Mouse (Mus musculus) intestine, embryonic 16.5 days (tissue): Measurements from ENCODE around the gene Adrb1. TPM values are rescaled to one million over a fixed set of nuclear protein-coding genes. Genes with fewer than 3 reads are reported as not detected.
A peak's percentile ranks its signal among the peaks of the same experiment; 100 is the strongest.

Source experiments
- ATAC-seq: fragments of 200-750 bp; cut with Nextera tagmentation; 2 replicates; pipeline ENCODE4 v1.8.0; 2017; ENCODE audit warnings: moderate TSS enrichment, moderate library complexity
- H3K27ac ChIP-seq: fragments of 300-500 bp; sonication (generic); 2 replicates; pipeline ENCODE4 v1.5.1; 2014; ENCODE audit warnings: mild to moderate bottlenecking, low read length
- H3K27me3 ChIP-seq: fragments of 300-500 bp; sonication (generic); replicated peaks from 2 replicates; pipeline ENCODE4 v1.6.1; 2014; ENCODE audit warnings: low read length, control low read depth, mixed read lengths; ENCODE audit not compliant: control insufficient read depth, insufficient read depth
- H3K36me3 ChIP-seq: fragments of 300-500 bp; sonication (generic); 2 replicates; pipeline ENCODE4 v1.6.1; 2014; ENCODE audit warnings: low read length, control low read depth; ENCODE audit not compliant: control insufficient read depth, insufficient read depth
- H3K4me1 ChIP-seq: fragments of 300-500 bp; sonication (generic); 2 replicates; pipeline ENCODE4 v1.6.1; 2014; ENCODE audit warnings: low read length, control low read depth, mixed read lengths; ENCODE audit not compliant: control insufficient read depth, insufficient read depth
- H3K4me2 ChIP-seq: fragments of 300-500 bp; sonication (generic); 2 replicates; pipeline ENCODE4 v1.6.1; 2014; ENCODE audit warnings: low read depth, low read length, control low read depth
- H3K4me3 ChIP-seq: fragments of 300-500 bp; sonication (generic); 2 replicates; pipeline ENCODE4 v1.5.1; 2014; ENCODE audit warnings: mild to moderate bottlenecking, low read length
- H3K9ac ChIP-seq: fragments of 300-500 bp; sonication (generic); 2 replicates; pipeline ENCODE4 v1.6.1; 2014; ENCODE audit warnings: low read depth, low read length
- H3K9me3 ChIP-seq: fragments of 300-500 bp; sonication (generic); 2 replicates; pipeline ENCODE4 v1.6.1; 2016; ENCODE audit warnings: low read length, control low read depth; ENCODE audit not compliant: control insufficient read depth
- WGBS: fragments of 180-500 bp; shearing (Covaris S2); extraction: QIAGEN DNeasy Blood & Tissue Kit; methylation state at CpG from one replicate; pipeline ENCODE4 v1.1.7; 2014; 5-methylcytosine and 5-hydroxymethylcytosine counted together
- polyA plus RNA-seq: library from polyadenylated mRNA; unstranded; fragments of >200 nt; fragmentation: Nextera tagmentation; extraction: Ambion mirVana; gene quantifications from 2 replicates; pipeline ENCODE4 v1.2.1, GENCODE M21; 2015

The Adrb1 gene
- polyA plus RNA-seq: 0.35 and 0.36 TPM in 2 replicates

DNA sequence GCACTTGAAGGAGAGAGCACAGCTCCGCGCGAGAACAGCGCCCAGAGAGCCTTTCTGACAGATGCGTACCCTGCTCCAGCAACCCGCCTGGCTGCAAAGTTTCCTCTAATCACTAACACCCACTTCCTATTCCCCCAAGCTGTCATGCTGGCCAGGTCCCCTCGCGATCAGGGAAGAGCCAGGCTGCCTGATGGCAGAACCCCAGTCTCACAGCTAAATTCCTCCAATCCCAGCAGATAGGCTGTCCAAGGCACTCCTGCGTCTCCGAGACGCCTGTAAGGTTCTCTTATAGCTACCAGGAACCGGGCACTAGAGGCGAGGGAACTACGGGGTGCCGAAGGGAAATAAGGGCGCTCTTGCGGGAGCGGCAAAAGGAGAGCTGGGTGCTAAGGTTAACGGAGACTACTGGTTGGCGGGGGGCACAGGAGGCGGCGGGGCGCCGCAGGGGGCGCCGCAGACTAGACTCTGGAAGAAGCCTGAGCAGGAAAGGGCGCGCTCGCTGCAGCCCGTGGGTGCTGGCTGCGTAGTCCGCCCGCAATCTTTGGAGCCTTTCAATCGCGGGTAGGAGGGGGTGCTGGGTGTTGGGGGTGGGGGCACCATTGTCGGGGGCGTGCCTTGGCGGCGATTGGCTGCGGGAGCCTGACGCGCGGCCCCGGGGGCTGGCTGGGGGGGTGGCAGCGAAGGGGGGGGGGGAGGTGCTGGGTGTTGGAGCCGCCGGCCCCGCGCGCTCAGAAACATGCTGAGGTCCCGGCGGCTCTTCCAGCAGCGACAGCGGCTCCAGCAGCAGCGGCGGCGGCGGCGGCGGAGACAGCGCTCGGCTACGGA lies at the start of gene Adrb1:
TSS of gene Adrb1 (plus strand) at position 813 of the 825 bp plus-strand sequence.
- H3K27ac ChIP-seq: peak within 1 kb of the TSS; percentile 21; the same call in 1 of the 2 replicates
- H3K9ac ChIP-seq: peak within 1 kb of the TSS; percentile 70
- H3K4me1 ChIP-seq: peaks cover 22% of the 10 kb centered on the region
- no peaks in the 10 kb centered on the region for H3K9me3 ChIP-seq
- ATAC-seq: peak; percentile 48; the same call in 1 of the 2 replicates
- under 1% methylated on average over 42 of the region's 63 CpGs for WGBS
- H3K36me3 ChIP-seq: no peaks in the 10 kb centered on the region
- H3K4me2 ChIP-seq: peak within 1 kb of the TSS; percentile 97
- peak within 1 kb of the TSS; percentile 64 for H3K4me3 ChIP-seq
- H3K27me3 ChIP-seq: peaks cover 36% of the 10 kb centered on the region

DNA sequence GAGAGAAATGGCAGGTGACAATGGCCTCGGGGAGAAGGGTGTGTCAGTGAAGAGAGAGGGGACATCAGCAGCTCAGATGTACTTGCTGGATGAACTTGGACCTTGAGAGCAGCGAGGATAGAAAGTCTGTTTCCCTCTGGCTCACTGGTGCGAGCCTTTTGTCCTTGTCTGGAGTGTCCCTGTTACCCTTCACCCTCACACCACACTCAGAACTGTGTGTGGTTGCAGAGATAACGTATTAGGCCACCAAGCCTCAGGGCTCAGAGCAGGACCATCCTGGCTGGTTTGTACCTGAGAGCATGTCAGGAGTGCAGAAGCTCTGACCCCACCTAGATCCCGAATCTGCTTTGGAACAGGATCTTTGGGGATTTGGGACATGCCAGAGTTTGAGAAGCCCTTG lies 46.3 kb upstream of the Adrb1 start:
- Histone ChIP-seq H3K27ac (no peak overlapping the region), H3K9ac (no peak overlapping the region), H3K4me3 (no peak overlapping the region), H3K36me3 (no peaks in the 10 kb centered on the region), H3K9me3 (no peaks in the 10 kb centered on the region), H3K4me2 (no peak overlapping the region), H3K4me1 (peaks cover 7% of the 10 kb centered on the region; the same call in 1 of the 2 replicates), H3K27me3 (no peaks in the 10 kb centered on the region)
- 91% methylated on average over 5 of the region's 5 CpGs for WGBS
- ATAC-seq: no peak

DNA sequence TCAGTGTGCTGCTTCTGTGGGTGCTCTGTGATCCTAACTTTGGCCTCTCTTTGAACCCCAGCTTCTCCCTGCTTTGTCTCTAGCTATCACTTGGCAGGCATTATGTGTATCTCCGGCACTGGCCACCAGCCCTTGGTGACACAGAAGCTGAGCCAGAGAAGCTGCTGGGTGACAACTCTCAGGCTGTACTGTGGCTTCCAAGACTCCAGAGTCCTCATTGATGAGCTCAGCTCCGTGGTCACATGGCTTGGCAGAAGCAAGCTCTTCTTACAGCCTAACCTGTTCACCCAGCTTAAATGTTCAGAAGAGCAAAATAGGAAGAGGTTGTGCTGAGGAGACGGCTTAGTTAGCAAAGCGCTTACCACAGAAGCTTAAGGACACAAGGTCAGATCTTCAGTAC lies 45.5 kb upstream of the Adrb1 start:
- ATAC-seq: no peak
- no peaks in the 10 kb centered on the region for H3K36me3 ChIP-seq
- peaks cover 7% of the 10 kb centered on the region; the same call in 1 of the 2 replicates for H3K4me1 ChIP-seq
- H3K4me2 ChIP-seq: no peak overlapping the region
- H3K27ac ChIP-seq: no peak overlapping the region
- no peak overlapping the region for H3K4me3 ChIP-seq
- H3K9me3 ChIP-seq: no peaks in the 10 kb centered on the region
- H3K27me3 ChIP-seq: no peaks in the 10 kb centered on the region
- H3K9ac ChIP-seq: no peak overlapping the region
- WGBS: 84% methylated on average over 4 of the region's 4 CpGs

DNA sequence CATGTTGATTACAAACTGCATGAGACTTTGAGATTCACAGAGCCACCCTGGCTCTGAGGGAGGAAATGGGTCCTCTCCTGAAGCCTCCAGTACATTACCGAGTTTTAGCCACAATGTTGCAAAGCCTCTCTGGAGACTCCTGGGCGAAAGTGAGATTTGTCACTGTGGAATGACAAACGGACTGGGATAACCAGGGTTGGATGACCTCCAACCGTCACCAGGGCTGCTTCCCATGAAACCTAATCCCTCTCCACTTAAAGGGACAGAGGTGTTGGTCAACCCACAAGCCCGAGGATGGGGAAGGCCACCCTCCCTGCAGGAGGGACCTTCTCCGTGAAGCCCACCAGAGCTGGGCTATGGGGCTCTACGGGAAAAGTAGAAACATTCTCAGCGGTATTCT lies 44.4 kb upstream of the Adrb1 start:
- Histone ChIP-seq H3K36me3 (no peaks in the 10 kb centered on the region), H3K4me2 (no peak overlapping the region), H3K4me3 (no peak overlapping the region), H3K4me1 (peaks cover 7% of the 10 kb centered on the region; the same call in 1 of the 2 replicates), H3K9me3 (no peaks in the 10 kb centered on the region), H3K27ac (no peak overlapping the region; the same call in 1 of the 2 replicates), H3K9ac (no peak overlapping the region), H3K27me3 (no peaks in the 10 kb centered on the region)
- no peak for ATAC-seq
- WGBS: 45% methylated on average over 8 of the region's 8 CpGs

DNA sequence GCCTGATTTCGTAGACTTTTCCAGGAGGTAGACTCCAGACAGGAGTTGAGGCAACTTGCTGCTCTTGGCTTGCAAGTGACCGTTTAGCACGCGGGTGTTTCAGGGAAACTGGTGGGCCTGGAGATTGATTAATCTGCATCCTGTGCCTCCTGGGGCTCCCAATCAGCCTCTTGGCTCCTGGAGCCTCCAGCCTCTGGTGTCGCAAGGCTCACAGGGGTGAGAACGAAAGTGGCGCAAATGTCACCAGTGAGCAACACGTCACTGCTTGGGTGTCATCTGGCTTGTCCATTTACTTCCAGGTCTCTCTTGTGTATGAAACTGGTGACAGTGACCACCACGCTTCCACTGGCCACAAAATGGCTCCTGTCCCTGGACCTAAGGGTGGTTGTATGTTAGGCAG lies 43.5 kb upstream of the Adrb1 start:
- no peak overlapping the region for H3K9ac ChIP-seq
- ATAC-seq: no peak
- H3K27me3 ChIP-seq: no peaks in the 10 kb centered on the region
- no peaks in the 10 kb centered on the region for H3K9me3 ChIP-seq
- 71% methylated on average over 9 of the region's 9 CpGs for WGBS
- H3K36me3 ChIP-seq: no peaks in the 10 kb centered on the region
- H3K4me2 ChIP-seq: no peak overlapping the region
- H3K4me1 ChIP-seq: peaks cover 7% of the 10 kb centered on the region; the same call in 1 of the 2 replicates
- no peak overlapping the region for H3K4me3 ChIP-seq
- peak overlapping the region; percentile 12; the same call in 1 of the 2 replicates for H3K27ac ChIP-seq

DNA sequence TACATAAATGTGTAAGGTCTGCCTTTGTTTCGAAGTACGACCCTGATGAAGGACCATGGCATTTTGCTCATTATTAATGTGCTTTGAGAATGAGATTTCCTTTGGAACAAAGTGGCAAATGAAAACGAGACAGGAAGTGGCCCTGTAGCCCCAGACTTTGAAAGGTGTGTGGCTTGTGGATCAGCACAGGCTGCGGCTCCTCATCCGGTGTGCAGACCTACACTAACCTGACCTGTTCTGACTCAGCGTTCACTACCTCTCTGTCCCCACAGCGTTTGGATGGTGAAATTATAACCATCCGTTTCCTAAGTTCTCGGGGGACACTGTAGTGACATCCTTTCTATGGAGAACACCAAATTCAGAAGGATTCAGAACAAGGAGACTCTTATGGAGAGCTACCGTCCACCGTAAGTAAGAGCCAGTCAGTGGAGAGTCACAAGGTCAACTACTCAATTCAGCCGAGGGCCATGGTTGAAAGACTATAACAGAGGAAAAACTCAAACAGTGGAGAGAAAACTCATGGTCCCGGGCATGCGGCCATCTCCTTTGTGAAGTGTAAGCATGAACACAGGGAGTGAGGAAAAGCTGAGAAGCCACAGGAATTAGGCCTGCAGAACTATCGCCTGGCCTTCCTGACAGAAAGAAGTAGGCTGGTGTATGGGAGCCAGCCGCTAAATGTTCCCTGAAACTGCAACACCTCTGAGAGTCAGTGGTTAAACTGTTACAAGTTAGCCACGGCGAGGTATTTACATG lies 42.6 kb upstream of the Adrb1 start:
- H3K36me3 ChIP-seq: no peaks in the 10 kb centered on the region
- ATAC-seq: no peak
- no peak overlapping the region for H3K4me2 ChIP-seq
- no peaks in the 10 kb centered on the region for H3K9me3 ChIP-seq
- H3K4me3 ChIP-seq: no peak overlapping the region
- no peak overlapping the region for H3K9ac ChIP-seq
- H3K27me3 ChIP-seq: no peaks in the 10 kb centered on the region
- 80% methylated on average over 18 of the region's 18 CpGs for WGBS
- H3K27ac ChIP-seq: no peak overlapping the region
- peaks cover 7% of the 10 kb centered on the region for H3K4me1 ChIP-seq

DNA sequence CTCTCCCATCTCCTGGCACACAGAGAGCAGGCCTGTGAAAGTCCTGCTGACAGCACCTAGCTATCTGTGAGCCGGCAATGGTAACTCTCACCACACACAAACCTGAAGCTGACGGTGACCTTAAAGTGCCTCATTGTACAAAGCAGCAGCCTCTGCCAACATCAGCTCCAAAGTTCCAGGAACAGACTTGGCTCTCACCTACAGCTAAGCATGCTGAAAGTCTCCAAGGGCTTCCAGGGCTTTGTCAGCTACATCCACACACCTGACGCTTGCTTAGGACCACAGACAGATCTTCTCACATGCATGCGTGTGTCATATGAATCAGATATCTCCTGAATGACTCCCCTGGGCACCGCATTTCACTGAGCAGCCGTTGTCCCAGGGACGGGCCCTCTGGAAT lies 42.0 kb upstream of the Adrb1 start:
- Histone ChIP-seq H3K4me2 (no peak overlapping the region), H3K27me3 (no peaks in the 10 kb centered on the region), H3K36me3 (no peaks in the 10 kb centered on the region), H3K9me3 (no peaks in the 10 kb centered on the region), H3K9ac (no peak overlapping the region), H3K4me3 (no peak overlapping the region), H3K27ac (no peak overlapping the region), H3K4me1 (peaks cover 10% of the 10 kb centered on the region)
- no peak for ATAC-seq
- 68% methylated on average over 7 of the region's 7 CpGs for WGBS

DNA sequence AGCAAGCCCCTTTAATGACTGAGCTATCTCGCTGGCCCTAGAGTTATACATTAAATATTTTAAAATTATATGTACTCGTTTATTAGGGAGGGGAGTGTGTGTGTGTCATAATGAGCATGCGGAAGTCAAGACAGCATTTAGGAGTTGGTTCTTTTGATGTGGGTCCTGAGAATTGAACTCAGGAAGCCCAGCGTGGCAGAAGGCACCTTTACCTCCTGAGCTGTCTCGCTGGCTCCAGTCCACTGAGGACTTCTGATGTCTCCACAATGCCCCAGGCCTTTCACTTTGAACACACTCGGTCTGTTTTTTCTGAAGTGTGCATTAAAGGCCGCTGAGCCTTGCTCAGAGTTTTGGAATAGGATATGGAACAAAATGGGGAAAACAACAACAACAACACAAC lies 39.7 kb upstream of the Adrb1 start:
- Histone ChIP-seq H3K9ac (no peak overlapping the region), H3K4me2 (no peak overlapping the region), H3K4me1 (peaks cover 17% of the 10 kb centered on the region), H3K36me3 (no peaks in the 10 kb centered on the region), H3K4me3 (no peak overlapping the region), H3K27me3 (no peaks in the 10 kb centered on the region), H3K27ac (no peak overlapping the region), H3K9me3 (no peaks in the 10 kb centered on the region)
- 89% methylated on average over 7 of the region's 7 CpGs for WGBS
- ATAC-seq: no peak

DNA sequence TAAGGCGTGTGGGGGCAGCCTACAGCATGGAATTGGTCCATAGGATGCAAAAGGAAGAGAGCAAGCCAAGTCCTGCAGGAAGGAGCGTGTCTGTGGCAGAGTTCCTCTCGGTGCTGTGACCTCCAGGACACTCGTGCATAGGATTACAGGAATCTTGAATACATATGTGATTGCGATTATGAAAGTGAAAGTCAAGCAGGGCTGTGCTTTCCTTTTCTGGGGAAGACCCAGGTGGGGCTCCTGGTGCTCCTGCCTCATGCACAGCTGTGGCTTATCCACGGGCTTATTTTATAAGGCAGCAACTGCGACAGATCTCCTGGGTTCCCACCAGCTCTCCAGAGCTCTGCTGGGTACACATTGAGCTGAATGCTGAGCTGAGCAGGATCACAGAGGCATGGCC lies 39.2 kb upstream of the Adrb1 start:
- H3K4me2 ChIP-seq: no peak overlapping the region
- H3K4me3 ChIP-seq: no peak overlapping the region
- no peaks in the 10 kb centered on the region for H3K36me3 ChIP-seq
- no peak for ATAC-seq
- 79% methylated on average over 7 of the region's 7 CpGs for WGBS
- H3K9me3 ChIP-seq: no peaks in the 10 kb centered on the region
- peaks cover 20% of the 10 kb centered on the region for H3K4me1 ChIP-seq
- H3K27me3 ChIP-seq: no peaks in the 10 kb centered on the region
- H3K27ac ChIP-seq: no peak overlapping the region
- no peak overlapping the region for H3K9ac ChIP-seq
